Mouse (Mus musculus): ENCODE results near the gene Gm49380.

GRCm38 (mm10) chr9:44134101-44134850 lies 21.0 kb upstream of the Gm49380 start, which contains the start of gene Mcam:
- no peak for TF ChIP-seq CTCF (IDR thresholded peaks at IDR 0.05; ENCODE audit: extremely low read depth, insufficient read length, insufficient replicate concordance, low read depth, low read length)
- TF ChIP-seq POLR2A (IDR thresholded peaks at IDR 0.05; ENCODE audit: low read depth, low read length) = peak; percentile 21; the same call in 1 of the 2 replicates

Measured in small intestine, adult 2 months (tissue).